Mouse (Mus musculus): ENCODE measurements at regions not wholly inside any gene's neighbourhood (a gene's known extent, or its start where the extent isn't known, plus 50 kb on each side); places are given as distances from the start of the nearest gene placed in this dataset.

DNA sequence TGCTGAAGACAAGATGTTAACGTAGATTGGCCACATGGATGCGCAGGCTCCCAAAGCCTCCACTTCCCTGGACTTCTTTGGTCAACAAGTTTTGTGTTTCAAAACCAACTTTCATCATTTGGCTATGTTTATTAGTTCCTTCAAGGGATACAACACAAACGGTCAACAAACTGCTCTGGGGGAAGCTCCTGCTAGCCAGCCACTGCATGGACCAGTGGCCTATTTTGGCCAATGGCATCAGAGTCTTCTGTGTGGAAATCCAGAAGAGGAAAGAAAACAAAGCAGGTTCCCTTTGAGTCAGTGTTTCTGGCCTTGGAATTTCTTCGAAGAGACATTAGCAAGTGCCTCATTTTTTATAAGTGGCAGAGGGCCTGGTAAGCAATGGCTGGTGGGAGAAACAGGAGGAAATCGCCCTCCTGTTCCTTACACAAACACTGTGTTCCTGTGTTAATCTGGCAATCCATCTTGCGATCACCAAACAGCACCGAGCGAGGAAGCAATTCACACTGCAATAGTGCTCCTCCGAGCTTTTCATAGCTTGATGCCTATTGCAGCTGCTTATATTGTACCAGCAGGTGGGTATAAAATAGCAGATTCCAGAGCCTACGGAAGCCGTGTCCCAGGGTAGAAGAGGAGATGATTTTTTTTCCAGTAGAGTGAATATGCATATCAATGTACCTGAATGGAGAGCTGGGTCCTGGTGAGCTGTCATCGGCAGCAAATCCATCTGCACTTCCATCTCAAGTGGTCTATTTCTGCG lies 651.0 kb downstream of the Diaph3 start:
- no peak for TF ChIP-seq CTCF (IDR thresholded peaks at IDR 0.05; ENCODE audit: insufficient read depth, low read depth, low read length)
- TF ChIP-seq POLR2A (IDR thresholded peaks at IDR 0.05; ENCODE audit: insufficient read depth, low read depth, low read length), result no peak

Data from olfactory bulb, adult 2 months (tissue).